9 mouse cellular contexts compared by ENCODE assay signal in genomic region chrX:162158142-162158541, GRCm38 (mm10). TPM values are rescaled to one million over a fixed set of nuclear protein-coding genes. Genes with fewer than 3 reads are reported as not detected.
DNase-seq lines count a peak whose midpoint lies in the region; ATAC-seq and TF ChIP-seq lines count a peak whose summit lies in the region.
"Had no signal": no experiment of that assay in that cellular context is flagged by ENCODE, and none has a peak within 500 bp of the region (broad histone marks: within the 10 kb centered on the region; RNA-seq: fewer than 3 reads in every experiment).

No protein-coding gene starts in this region.

- H3K9ac ChIP-seq in embryonic facial prominence, embryonic 15.5 days: no peak overlapping the region
- peak overlapping the region; percentile 57 for H3K9ac ChIP-seq in intestine, embryonic 15.5 days
- H3K9ac ChIP-seq in midbrain, embryonic 12.5 days (replicated peaks): peak overlapping the region; percentile 75

- TF ChIP-seq CTCF in layer of hippocampus, adult 2 months (conservative IDR thresholded peaks at IDR 0.05): no peak

- H3K27ac ChIP-seq in layer of hippocampus, adult 2 months: no peak overlapping the region
- H3K27ac ChIP-seq in embryonic facial prominence, embryonic 15.5 days (replicated peaks): no peak overlapping the region
- no peak overlapping the region for H3K27ac ChIP-seq in intestine, embryonic 15.5 days
- H3K27ac ChIP-seq in midbrain, embryonic 12.5 days (replicated peaks): no peak overlapping the region

- WGBS in embryonic facial prominence, embryonic 15.5 days: 42% methylated on average over 5 of the region's 5 CpGs
- 42% methylated on average over 5 of the region's 5 CpGs for WGBS in intestine, embryonic 15.5 days
- 40% methylated on average over 5 of the region's 5 CpGs for WGBS in midbrain, embryonic 12.5 days

- peak overlapping the region; percentile 58; the same call in 1 of the 2 replicates for H3K4me3 ChIP-seq in layer of hippocampus, adult 2 months
- H3K4me3 ChIP-seq in embryonic facial prominence, embryonic 15.5 days (replicated peaks): peak overlapping the region; percentile 55
- peak overlapping the region; percentile 56 for H3K4me3 ChIP-seq in intestine, embryonic 15.5 days (replicated peaks)
- peak overlapping the region; percentile 64 for H3K4me3 ChIP-seq in midbrain, embryonic 12.5 days

- no peak for ATAC-seq in embryonic facial prominence, embryonic 15.5 days (ENCODE audit: insufficient number of reproducible peaks, low FRiP score, low TSS enrichment, low read depth)
- ATAC-seq in intestine, embryonic 15.5 days: no peak
- no peak for ATAC-seq in midbrain, embryonic 12.5 days (ENCODE audit: low FRiP score, low read depth)
- no peak for ATAC-seq in CD4-positive, CD25-positive, alpha-beta regulatory T cell, adult 4 months

- no peak for DNase-seq in layer of hippocampus, adult 2 months (ENCODE audit: low spot score in 2 of 2)
- no peak for DNase-seq in layer of hippocampus, adult 8-10 months (ENCODE audit: low spot score in 2 of 2)
- no peak for DNase-seq in ovary, adult 18-20 months (ENCODE audit: low spot score)
- DNase-seq in urinary bladder, adult 18-20 months (ENCODE audit: low spot score in 2 of 2): no peak

- no peaks in the 10 kb centered on the region for H3K36me3 ChIP-seq in embryonic facial prominence, embryonic 15.5 days
- no peaks in the 10 kb centered on the region for H3K36me3 ChIP-seq in intestine, embryonic 15.5 days
- no peaks in the 10 kb centered on the region for H3K36me3 ChIP-seq in midbrain, embryonic 12.5 days
- H3K36me3 ChIP-seq: G1E had no signal

- peaks cover 25% of the 10 kb centered on the region for H3K27me3 ChIP-seq in embryonic facial prominence, embryonic 15.5 days
- peaks cover 17% of the 10 kb centered on the region for H3K27me3 ChIP-seq in intestine, embryonic 15.5 days (replicated peaks)
- peaks cover 56% of the 10 kb centered on the region for H3K27me3 ChIP-seq in midbrain, embryonic 12.5 days

- H3K4me2 ChIP-seq in embryonic facial prominence, embryonic 15.5 days (replicated peaks): peak overlapping the region; percentile 65
- H3K4me2 ChIP-seq in intestine, embryonic 15.5 days (replicated peaks): peak overlapping the region; percentile 77
- peak overlapping the region; percentile 62 for H3K4me2 ChIP-seq in midbrain, embryonic 12.5 days (replicated peaks)

- peaks cover 8% of the 10 kb centered on the region; the same call in 1 of the 2 replicates for H3K4me1 ChIP-seq in embryonic facial prominence, embryonic 15.5 days
- 0 out of 2 replicates have a peak, but pooled peaks cover 4% of the 10 kb centered on the region for H3K4me1 ChIP-seq in intestine, embryonic 15.5 days (replicated peaks)
- peaks cover 10% of the 10 kb centered on the region; the same call in 1 of the 2 replicates for H3K4me1 ChIP-seq in midbrain, embryonic 12.5 days

- H3K9me3 ChIP-seq in embryonic facial prominence, embryonic 15.5 days (replicated peaks): no peaks in the 10 kb centered on the region
- H3K9me3 ChIP-seq in intestine, embryonic 15.5 days: no peaks in the 10 kb centered on the region
- H3K9me3 ChIP-seq in midbrain, embryonic 12.5 days: no peaks in the 10 kb centered on the region
- H3K9me3 ChIP-seq: G1E had no signal

RNA-seq across cellular contexts. Expression of gene Nhs, which starts 1.4 kb away (rescaled TPM):
- 1 to 10 TPM; 2.3 to 2.6 TPM for total RNA-seq in layer of hippocampus, adult 2 months (2021)
- 1 to 10 TPM; 2.5 to 3.0 (median 2.9) TPM for total RNA-seq in layer of hippocampus, adult 8-10 months (2022)
- polyA plus RNA-seq in embryonic facial prominence, embryonic 15.5 days (2015; fragmentation: Nextera tagmentation; extraction: Ambion mirVana): 2.2 and 2.4 TPM in 2 replicates
- 1.5 TPM in 2 replicates for polyA plus RNA-seq in intestine, embryonic 15.5 days (2015; fragmentation: Nextera tagmentation; extraction: Ambion mirVana)
- polyA plus RNA-seq in midbrain, embryonic 12.5 days (2016; fragmentation: Nextera tagmentation; extraction: Ambion mirVana): 4.7 and 4.9 TPM in 2 replicates
- polyA plus RNA-seq in CD4-positive, CD25-positive, alpha-beta regulatory T cell, adult 4 months (2017; shearing (Covaris generic)): under 1 TPM in 1 of 2 experiments, not detected in 1; 0.04 TPM
- polyA plus RNA-seq: G1E had no signal
